Mouse (Mus musculus) midbrain, embryonic 11.5 days (tissue): ENCODE data around the gene Zfp839. TPM values are rescaled to one million over a fixed set of nuclear protein-coding genes. Genes with fewer than 3 reads are reported as not detected.
A peak's percentile ranks its signal among the peaks of the same experiment; 100 is the strongest.

Source experiments
- ATAC-seq: fragments of 200-750 bp; cut with Nextera tagmentation; 2 replicates; pipeline ENCODE4 v1.8.0; 2017; ENCODE audit warnings: moderate TSS enrichment, moderate library complexity; ENCODE audit not compliant: low FRiP score
- DNase-seq: peaks from one replicate; pipeline ENCODE4 v3.0.0; 2015; ENCODE audit warnings: low spot score; ENCODE audit errors: missing footprints
- H3K27ac ChIP-seq: fragments of 300-500 bp; sonication (generic); 2 replicates; pipeline ENCODE4 v1.5.1; 2014; ENCODE audit warnings: low read depth, low read length
- H3K27me3 ChIP-seq: fragments of 300-500 bp; sonication (generic); 2 replicates; pipeline ENCODE4 v1.6.1; 2014; ENCODE audit warnings: mild to moderate bottlenecking, low read length, moderate library complexity, mixed read lengths; ENCODE audit not compliant: control insufficient read depth, insufficient read depth
- H3K36me3 ChIP-seq: fragments of 300-500 bp; sonication (generic); 2 replicates; pipeline ENCODE4 v1.6.1; 2014; ENCODE audit warnings: mild to moderate bottlenecking, low read length, moderate library complexity, mixed read lengths; ENCODE audit not compliant: control insufficient read depth, insufficient read depth
- H3K4me1 ChIP-seq: fragments of 300-500 bp; sonication (generic); 2 replicates; pipeline ENCODE4 v1.6.1; 2014; ENCODE audit warnings: low read length; ENCODE audit not compliant: control insufficient read depth, insufficient read depth
- H3K4me2 ChIP-seq: fragments of 300-500 bp; sonication (generic); 2 replicates; pipeline ENCODE4 v1.6.1; 2014; ENCODE audit warnings: mild to moderate bottlenecking, moderate library complexity
- H3K4me3 ChIP-seq: fragments of 300-500 bp; sonication (generic); 2 replicates; pipeline ENCODE4 v1.5.1; 2014; ENCODE audit warnings: low read depth, low read length
- H3K9ac ChIP-seq: fragments of 300-500 bp; sonication (generic); 2 replicates; pipeline ENCODE4 v1.6.1; 2014; ENCODE audit warnings: low read length
- H3K9me3 ChIP-seq: fragments of 300-500 bp; sonication (generic); 2 replicates; pipeline ENCODE4 v1.6.1; 2016; ENCODE audit warnings: low read length; ENCODE audit not compliant: control insufficient read depth
- WGBS: fragments of 180-500 bp; shearing (Covaris S2); extraction: QIAGEN DNeasy Blood & Tissue Kit; methylation state at CpG from one replicate; pipeline ENCODE4 v1.1.7; 2014; 5-methylcytosine and 5-hydroxymethylcytosine counted together
- polyA plus RNA-seq: library from polyadenylated mRNA; unstranded; fragments of >200 nt; fragmentation: Nextera tagmentation; extraction: Ambion mirVana; gene quantifications from 2 replicates; pipeline ENCODE4 v1.2.1, GENCODE M21; 2014

The Zfp839 gene
- polyA plus RNA-seq, 1 experiment from 2014 or later = 1.8 TPM

GRCm38 (mm10) chr12:110813624-110814023, 36.4 kb upstream of the Zfp839 start:
- DNase-seq = peak; percentile 19
- Histone ChIP-seq H3K4me3 (no peak overlapping the region), H3K4me1 (peaks cover 1% of the 10 kb centered on the region; the same call in 1 of the 2 replicates), H3K9ac (no peak overlapping the region), H3K9me3 (no peaks in the 10 kb centered on the region), H3K27ac (no peak overlapping the region), H3K4me2 (no peak overlapping the region), H3K36me3 (no peaks in the 10 kb centered on the region; the same call in 1 of the 2 replicates), H3K27me3 (no peaks in the 10 kb centered on the region)
- WGBS = 95% methylated on average over 6 of the region's 6 CpGs
- ATAC-seq = no peak

GRCm38 (mm10) chr12:110814924-110815323, 35.1 kb upstream of the Zfp839 start:
- Histone ChIP-seq H3K4me3 (no peak overlapping the region), H3K36me3 (no peaks in the 10 kb centered on the region; the same call in 1 of the 2 replicates), H3K4me2 (no peak overlapping the region), H3K9ac (no peak overlapping the region), H3K9me3 (no peaks in the 10 kb centered on the region), H3K27me3 (no peaks in the 10 kb centered on the region), H3K4me1 (no peaks in the 10 kb centered on the region), H3K27ac (no peak overlapping the region)
- WGBS = 84% methylated on average over 17 of the region's 17 CpGs
- DNase-seq (peak; percentile 77), ATAC-seq (no peak)

- no peaks in the 10 kb centered on the region; the same call in 1 of the 2 replicates for H3K36me3 ChIP-seq
These were observed 33.2 kb upstream of the Zfp839 start for GRCm38 (mm10) chr12:110816833-110817232.

GRCm38 (mm10) chr12:110819367-110819766, 30.7 kb upstream of the Zfp839 start:
- no peaks in the 10 kb centered on the region for H3K36me3 ChIP-seq
- no peaks in the 10 kb centered on the region for H3K4me1 ChIP-seq
- H3K4me3 ChIP-seq = no peak overlapping the region
- 76% methylated on average over 8 of the region's 8 CpGs for WGBS
- ATAC-seq (no peak), DNase-seq (peak; percentile 45)
- no peaks in the 10 kb centered on the region for H3K9me3 ChIP-seq
- H3K27me3 ChIP-seq = no peaks in the 10 kb centered on the region
- H3K9ac ChIP-seq = no peak overlapping the region
- H3K27ac ChIP-seq = no peak overlapping the region
- no peak overlapping the region for H3K4me2 ChIP-seq

More at GRCm38 (mm10) chr12:110816833-110817232, 33.2 kb upstream of the Zfp839 start:
- H3K9ac ChIP-seq = no peak overlapping the region
- H3K9me3 ChIP-seq = no peaks in the 10 kb centered on the region
- H3K4me3 ChIP-seq = no peak overlapping the region
- H3K27ac ChIP-seq = no peak overlapping the region
- no peak for ATAC-seq
- H3K4me2 ChIP-seq = no peak overlapping the region
- 97% methylated on average over 2 of the region's 2 CpGs for WGBS
- DNase-seq = no peak
- no peaks in the 10 kb centered on the region for H3K4me1 ChIP-seq
- no peaks in the 10 kb centered on the region for H3K27me3 ChIP-seq

GRCm38 (mm10) chr12:110821787-110822186, 28.3 kb upstream of the Zfp839 start:
- no peaks in the 10 kb centered on the region for H3K27me3 ChIP-seq
- H3K27ac ChIP-seq = no peak overlapping the region
- no peaks in the 10 kb centered on the region for H3K9me3 ChIP-seq
- no peak overlapping the region for H3K9ac ChIP-seq
- 88% methylated on average over 2 of the region's 2 CpGs for WGBS
- no peak overlapping the region for H3K4me3 ChIP-seq
- no peaks in the 10 kb centered on the region for H3K4me1 ChIP-seq
- H3K36me3 ChIP-seq = no peaks in the 10 kb centered on the region
- no peak overlapping the region for H3K4me2 ChIP-seq
- peak; percentile 17 for DNase-seq
- ATAC-seq = no peak

GRCm38 (mm10) chr12:110822366-110822765, 27.7 kb upstream of the Zfp839 start:
- Histone ChIP-seq H3K4me2 (no peak overlapping the region), H3K27ac (no peak overlapping the region), H3K27me3 (no peaks in the 10 kb centered on the region), H3K4me1 (no peaks in the 10 kb centered on the region), H3K4me3 (no peak overlapping the region), H3K9ac (no peak overlapping the region), H3K9me3 (no peaks in the 10 kb centered on the region), H3K36me3 (no peaks in the 10 kb centered on the region)
- DNase-seq = peak; percentile 51
- WGBS = 91% methylated on average over 7 of the region's 7 CpGs
- ATAC-seq = no peak

GRCm38 (mm10) chr12:110828908-110829307, 21.1 kb upstream of the Zfp839 start:
- no peaks in the 10 kb centered on the region for H3K27me3 ChIP-seq
- no peak overlapping the region for H3K4me3 ChIP-seq

GRCm38 (mm10) chr12:110830293-110831024, 19.6 kb upstream of the Zfp839 start:
- no peaks in the 10 kb centered on the region for H3K36me3 ChIP-seq
- H3K9ac ChIP-seq = no peak overlapping the region
- no peaks in the 10 kb centered on the region for H3K4me1 ChIP-seq
- ATAC-seq (no peak), DNase-seq (peak; percentile 54)
- WGBS = 82% methylated on average over 9 of the region's 11 CpGs
- H3K9me3 ChIP-seq = no peaks in the 10 kb centered on the region
- H3K4me3 ChIP-seq = no peak overlapping the region
- no peak overlapping the region for H3K27ac ChIP-seq
- no peaks in the 10 kb centered on the region for H3K27me3 ChIP-seq
- H3K4me2 ChIP-seq = no peak overlapping the region

More at GRCm38 (mm10) chr12:110828908-110829307, 21.1 kb upstream of the Zfp839 start:
- Histone ChIP-seq H3K27ac (no peak overlapping the region), H3K36me3 (no peaks in the 10 kb centered on the region), H3K9ac (no peak overlapping the region), H3K4me2 (no peak overlapping the region), H3K9me3 (no peaks in the 10 kb centered on the region), H3K4me1 (no peaks in the 10 kb centered on the region)
- WGBS = 95% methylated on average over 4 of the region's 4 CpGs
- DNase-seq (peak; percentile 54), ATAC-seq (no peak)

- 96% methylated on average over 3 of the region's 3 CpGs for WGBS
- Histone ChIP-seq H3K36me3 (no peaks in the 10 kb centered on the region), H3K9me3 (no peaks in the 10 kb centered on the region), H3K4me2 (no peak overlapping the region), H3K27me3 (no peaks in the 10 kb centered on the region), H3K9ac (no peak overlapping the region), H3K27ac (no peak overlapping the region), H3K4me3 (no peak overlapping the region), H3K4me1 (peaks cover 14% of the 10 kb centered on the region)
- DNase-seq (peak; percentile 81), ATAC-seq (no peak)
These were observed 14.9 kb upstream of the Zfp839 start for GRCm38 (mm10) chr12:110835182-110835581.
